Mouse (Mus musculus) intestine, postnatal 0 days (tissue): ENCODE results near the gene Ebf1. TPM values are rescaled to one million over a fixed set of nuclear protein-coding genes. Genes with fewer than 3 reads are reported as not detected.
A peak's percentile ranks its signal among the peaks of the same experiment; 100 is the strongest.

ENCODE experiments used
- ATAC-seq: fragments of 200-750 bp; cut with Nextera tagmentation; 2 replicates; pipeline ENCODE4 v1.8.0; 2017; ENCODE audit warnings: mild to moderate bottlenecking, moderate TSS enrichment, moderate library complexity
- H3K27ac ChIP-seq: fragments of 300-500 bp; sonication (generic); 2 replicates; pipeline ENCODE4 v1.5.1; 2014; ENCODE audit warnings: mild to moderate bottlenecking, low read depth, low read length, moderate library complexity
- H3K27me3 ChIP-seq: fragments of 300-500 bp; sonication (generic); replicated peaks from 2 replicates; pipeline ENCODE4 v1.6.1; 2014; ENCODE audit warnings: low read length, mixed read lengths; ENCODE audit not compliant: control insufficient read depth, insufficient read depth
- H3K36me3 ChIP-seq: fragments of 300-500 bp; sonication (generic); 2 replicates; pipeline ENCODE4 v1.6.1; 2014; ENCODE audit warnings: mild to moderate bottlenecking, moderate library complexity; ENCODE audit not compliant: control insufficient read depth, insufficient read depth
- H3K4me1 ChIP-seq: fragments of 300-500 bp; sonication (generic); replicated peaks from 2 replicates; pipeline ENCODE4 v1.6.1; 2014; ENCODE audit warnings: antibody characterized with exemption, low read length, mixed read lengths; ENCODE audit not compliant: control insufficient read depth, insufficient read depth
- H3K4me2 ChIP-seq: fragments of 300-500 bp; sonication (generic); replicated peaks from 2 replicates; pipeline ENCODE4 v1.6.1; 2014; ENCODE audit warnings: low read depth, mild to moderate bottlenecking, moderate library complexity
- H3K4me3 ChIP-seq: fragments of 300-500 bp; sonication (generic); 2 replicates; pipeline ENCODE4 v1.5.1; 2014; ENCODE audit warnings: low read depth, low read length
- H3K9ac ChIP-seq: fragments of 300-500 bp; sonication (generic); 2 replicates; pipeline ENCODE4 v1.6.1; 2014; ENCODE audit warnings: mild to moderate bottlenecking, low read depth, low read length
- H3K9me3 ChIP-seq: fragments of 300-500 bp; sonication (generic); 2 replicates; pipeline ENCODE4 v1.6.1; 2016; ENCODE audit warnings: mixed run types; ENCODE audit not compliant: control insufficient read depth
- CTCF ChIP-seq: sonication (generic); IDR thresholded peaks from 2 replicates; pipeline ENCODE4 v1.5.1; 2016; ENCODE audit warnings: low read depth, mild to moderate bottlenecking, control low read depth, antibody characterized with exemption, moderate library complexity
- WGBS: fragments of 180-500 bp; shearing (Covaris S2); extraction: QIAGEN DNeasy Blood & Tissue Kit; methylation state at CpG from one replicate; pipeline ENCODE4 v1.1.7; 2014; 5-methylcytosine and 5-hydroxymethylcytosine counted together
- polyA plus RNA-seq: library from polyadenylated mRNA; unstranded; fragments of >200 nt; fragmentation: Nextera tagmentation; extraction: Ambion mirVana; gene quantifications from 2 replicates; pipeline ENCODE4 v1.2.1, GENCODE M21; 2015

Ebf1 gene
- polyA plus RNA-seq, 1 experiment from 2014 or later: 4.0 TPM

- peak; percentile 97 for TF ChIP-seq CTCF
- H3K36me3 ChIP-seq: no peaks in the 10 kb centered on the region
- peak overlapping the region; percentile 64 for H3K4me2 ChIP-seq
- H3K27ac ChIP-seq: no peak overlapping the region
- H3K27me3 ChIP-seq: peaks cover 45% of the 10 kb centered on the region
- H3K4me1 ChIP-seq: no peaks in the 10 kb centered on the region
- H3K4me3 ChIP-seq: peak overlapping the region; percentile 34
- WGBS: under 1% methylated on average over 45 of the region's 45 CpGs
- ATAC-seq: 0 out of 2 replicates have a peak, but pooled peaks have one; percentile 63
- H3K9ac ChIP-seq: no peak overlapping the region
- H3K9me3 ChIP-seq: no peaks in the 10 kb centered on the region
Observed at GRCm38 (mm10) chr11:44610971-44611781, 5.9 kb upstream of the Ebf1 start.

- peaks cover 55% of the 10 kb centered on the region for H3K27me3 ChIP-seq
Observed at GRCm38 (mm10) chr11:44612156-44612555, 5.0 kb upstream of the Ebf1 start.

GRCm38 (mm10) chr11:44612681-44613410, 4.3 kb upstream of the Ebf1 start:
- no peak overlapping the region for H3K27ac ChIP-seq
- no peaks in the 10 kb centered on the region for H3K4me1 ChIP-seq
- no peak for ATAC-seq
- no peaks in the 10 kb centered on the region for H3K36me3 ChIP-seq
- H3K27me3 ChIP-seq: peaks cover 62% of the 10 kb centered on the region
- peak overlapping the region; percentile 53 for H3K4me2 ChIP-seq
- H3K9me3 ChIP-seq: no peaks in the 10 kb centered on the region
- no peak overlapping the region for H3K9ac ChIP-seq
- no peak for TF ChIP-seq CTCF
- H3K4me3 ChIP-seq: peak overlapping the region; percentile 27
- 3% methylated on average over 38 of the region's 38 CpGs for WGBS

More at GRCm38 (mm10) chr11:44612156-44612555, 5.0 kb upstream of the Ebf1 start:
- no peak for TF ChIP-seq CTCF
- Histone ChIP-seq H3K36me3 (no peaks in the 10 kb centered on the region), H3K4me2 (peak overlapping the region; percentile 53), H3K9ac (no peak overlapping the region), H3K9me3 (no peaks in the 10 kb centered on the region), H3K27ac (no peak overlapping the region), H3K4me1 (no peaks in the 10 kb centered on the region), H3K4me3 (0 out of 2 replicates have a peak overlapping the region, but pooled peaks have one; percentile 27)
- WGBS: 9% methylated on average over 10 of the region's 10 CpGs
- ATAC-seq: no peak

- H3K27ac ChIP-seq: no peak overlapping the region
- WGBS: 12% methylated on average over 14 of the region's 14 CpGs
- H3K36me3 ChIP-seq: no peaks in the 10 kb centered on the region
- peak overlapping the region; percentile 53 for H3K4me2 ChIP-seq
- H3K4me3 ChIP-seq: peak overlapping the region; percentile 27
- H3K9me3 ChIP-seq: no peaks in the 10 kb centered on the region
- no peaks in the 10 kb centered on the region for H3K4me1 ChIP-seq
- ATAC-seq: no peak
- H3K27me3 ChIP-seq: peaks cover 69% of the 10 kb centered on the region
- TF ChIP-seq CTCF: peak; percentile 48; the same call in 1 of the 2 replicates
- H3K9ac ChIP-seq: no peak overlapping the region
Observed at GRCm38 (mm10) chr11:44613411-44614180, 3.5 kb upstream of the Ebf1 start.

GRCm38 (mm10) chr11:44616078-44616787, 884 bp upstream of the Ebf1 start:
- Histone ChIP-seq H3K4me2 (peak overlapping the region; percentile 61), H3K27ac (no peak overlapping the region), H3K9ac (no peak overlapping the region), H3K4me1 (no peaks in the 10 kb centered on the region), H3K36me3 (no peaks in the 10 kb centered on the region), H3K27me3 (peaks cover 90% of the 10 kb centered on the region), H3K4me3 (peak overlapping the region; percentile 52), H3K9me3 (no peaks in the 10 kb centered on the region)
- 13% methylated on average over 18 of the region's 18 CpGs for WGBS
- ATAC-seq: no peak
- no peak for TF ChIP-seq CTCF
